Mouse (Mus musculus): Measurements from ENCODE around the gene Parvg.

The Parvg gene

GRCm38 (mm10) chr15:84351915-84352844 lies 28.4 kb downstream of the Parvg start:
- no peak for DNase-seq (ENCODE audit: extremely low spot score)

DNA sequence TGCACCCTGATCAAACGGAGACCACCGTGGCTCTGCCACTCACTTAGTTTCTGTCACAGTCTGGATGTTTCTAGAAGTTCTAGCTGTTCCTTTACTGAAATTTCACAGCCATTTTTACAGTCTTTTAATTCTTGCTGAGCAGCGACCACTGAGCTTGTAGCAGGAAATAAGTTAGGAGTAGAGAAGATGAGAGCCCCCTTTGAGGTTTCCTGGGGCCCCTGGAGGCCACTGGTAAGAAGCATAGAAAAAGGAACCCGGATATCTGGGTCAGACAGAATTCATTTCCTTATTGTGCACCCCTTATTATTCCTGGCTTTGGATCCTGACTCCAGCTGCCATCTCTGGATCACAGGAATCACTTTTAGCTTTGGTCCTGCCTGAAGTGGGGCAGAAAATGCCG lies 31.3 kb downstream of the Parvg start:
- DNase-seq (ENCODE audit: extremely low spot score) = no peak

DNA sequence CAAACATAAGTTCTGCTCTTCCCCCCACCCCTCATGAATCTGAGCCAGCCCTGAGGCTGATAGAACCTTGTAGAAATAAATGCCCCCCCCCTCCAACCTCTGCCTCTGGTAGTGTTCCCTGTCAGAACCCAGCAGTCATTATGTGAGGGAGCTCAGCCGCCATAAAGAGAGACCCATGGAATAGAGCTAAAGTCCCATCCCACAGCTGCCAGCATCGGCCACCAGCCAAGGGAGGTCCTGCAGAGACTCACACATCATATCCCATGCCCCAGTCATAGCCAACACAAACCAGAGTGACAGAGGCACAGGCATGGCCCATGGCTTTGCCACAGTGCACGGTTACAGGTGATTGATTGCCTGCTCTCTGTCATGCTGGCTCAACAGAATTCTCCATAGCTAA lies 40.9 kb downstream of the Parvg start:
- no peak for DNase-seq (ENCODE audit: extremely low spot score)

DNA sequence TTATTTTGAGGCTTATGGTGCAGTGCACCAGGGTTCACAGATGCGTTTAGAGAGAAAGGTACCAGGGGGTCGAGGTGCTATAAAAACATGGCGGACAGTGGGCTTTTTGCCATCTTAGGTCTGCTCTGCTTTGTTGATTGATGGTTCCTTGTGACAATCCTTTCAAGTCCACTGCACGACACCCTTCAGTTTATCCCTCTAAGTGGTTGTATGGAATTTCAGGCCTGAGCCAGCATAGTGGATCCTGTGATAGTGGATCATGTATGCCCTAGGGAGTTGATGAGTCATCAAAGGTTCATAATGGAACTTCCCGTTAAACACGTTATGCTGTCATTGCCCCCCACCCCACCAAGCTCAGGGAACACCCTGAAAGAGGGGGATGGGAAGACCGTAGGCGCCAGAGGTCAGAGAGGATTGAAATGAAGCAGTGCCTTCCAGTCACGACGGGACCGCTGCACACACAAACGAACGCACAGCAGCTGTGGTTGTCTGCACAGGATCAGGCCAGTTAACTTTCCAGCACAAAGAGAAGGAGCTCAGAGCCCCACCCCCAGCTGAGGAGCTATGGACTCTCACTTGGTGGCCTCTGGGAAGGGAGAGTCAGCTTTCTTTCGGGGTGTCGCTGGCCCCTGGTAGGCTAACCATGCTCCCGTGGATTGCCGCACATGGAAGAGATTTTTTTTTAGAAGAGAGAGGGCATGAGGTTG lies 42.0 kb downstream of the Parvg start:
- no peak for DNase-seq (ENCODE audit: extremely low spot score)

GRCm38 (mm10) chr15:84366574-84366989 lies 42.8 kb downstream of the Parvg start:
- no peak for DNase-seq (ENCODE audit: extremely low spot score)

- DNase-seq (ENCODE audit: extremely low spot score) = no peak
Measured at GRCm38 (mm10) chr15:84367402-84367801, 43.6 kb downstream of the Parvg start.

DNA sequence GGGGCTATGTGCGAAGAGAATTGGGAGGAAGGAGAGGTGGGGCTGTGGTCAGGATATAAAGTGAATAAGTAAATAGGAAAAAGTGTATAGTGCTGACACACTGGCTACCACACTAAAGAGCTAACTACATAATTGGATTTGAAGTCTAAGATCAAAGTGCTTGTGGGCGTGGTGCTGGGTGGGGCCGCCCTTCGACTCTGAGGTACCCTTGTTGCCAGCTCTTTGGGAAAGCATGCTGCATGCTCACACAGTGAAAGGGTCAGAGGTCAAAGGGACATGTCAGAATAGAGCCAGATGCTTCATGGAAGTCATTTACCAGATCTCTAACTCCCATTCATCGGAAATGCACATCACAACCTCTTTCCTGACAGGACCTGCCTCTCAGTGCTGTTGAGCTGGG lies 49.0 kb downstream of the Parvg start:
- no peak for DNase-seq (ENCODE audit: extremely low spot score)

DNA sequence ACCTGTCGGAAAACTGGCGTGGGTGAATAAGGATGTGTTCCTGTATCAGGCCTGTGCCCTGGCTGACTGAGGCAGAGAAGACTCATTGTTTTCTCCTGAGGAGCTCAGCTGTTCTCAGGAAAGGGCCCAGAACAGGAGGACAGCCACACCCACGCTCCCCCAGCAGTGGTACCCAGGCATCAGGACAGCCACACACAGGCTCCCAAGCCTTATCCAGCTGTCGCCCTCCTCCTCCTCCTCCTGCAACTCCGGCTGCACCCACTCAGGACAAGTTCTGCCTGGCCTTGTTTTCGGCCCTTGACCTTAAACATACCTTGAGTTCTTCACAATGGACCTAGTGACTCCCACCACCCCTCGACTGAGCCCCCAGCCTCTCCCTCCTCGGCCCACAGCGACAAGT lies 54.9 kb downstream of the Parvg start:
- no peak for DNase-seq (ENCODE audit: extremely low spot score)

GRCm38 (mm10) chr15:84380181-84380580 lies 56.4 kb downstream of the Parvg start:
- no peak for DNase-seq (ENCODE audit: extremely low spot score)

DNA sequence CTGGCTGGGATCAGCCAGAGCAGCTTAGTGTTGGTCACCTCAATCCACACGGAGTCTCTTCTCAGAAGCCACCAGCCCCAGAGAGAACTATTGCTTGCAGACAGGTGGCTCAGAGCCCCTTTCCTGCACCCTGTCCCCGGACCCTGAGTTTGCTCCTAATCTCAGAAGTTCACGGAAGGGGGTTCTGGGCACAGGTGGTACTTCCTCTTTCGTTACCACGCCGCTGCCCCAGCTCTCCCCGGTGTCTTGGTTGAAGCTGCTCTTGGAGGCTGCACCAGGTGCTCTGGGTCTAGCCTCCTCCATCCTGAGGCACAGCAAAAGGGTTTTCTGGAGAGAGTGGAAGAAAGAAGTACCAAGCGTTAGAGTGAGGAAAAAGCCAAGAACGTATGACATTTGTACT lies 60.2 kb downstream of the Parvg start:
- no peak for DNase-seq (ENCODE audit: extremely low spot score)

GRCm38 (mm10) chr15:84385995-84386565 lies 62.3 kb downstream of the Parvg start:
- no peak for DNase-seq (ENCODE audit: extremely low spot score)

DNA sequence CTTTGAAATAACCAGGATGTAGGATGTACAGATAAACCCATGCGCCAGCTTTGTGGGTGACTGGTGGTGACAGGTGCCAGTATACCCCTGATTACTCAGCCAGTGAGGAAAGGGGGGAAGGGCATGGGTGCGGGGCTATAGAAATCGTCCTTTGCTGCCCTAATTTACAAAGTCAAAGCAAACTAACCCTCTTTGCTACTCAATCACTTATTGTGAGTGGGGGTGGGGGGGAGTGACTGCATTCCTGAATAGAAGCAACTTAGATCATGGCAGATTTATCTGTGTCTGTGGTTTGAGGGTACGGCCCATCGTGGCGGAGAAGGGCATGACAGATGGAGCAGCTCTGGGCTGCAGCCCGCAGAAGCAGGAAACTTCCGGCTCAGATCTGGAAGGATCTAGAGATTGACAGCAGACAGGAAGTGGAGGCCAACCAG lies 64.9 kb downstream of the Parvg start:
- no peak for DNase-seq (ENCODE audit: extremely low spot score)

DNA sequence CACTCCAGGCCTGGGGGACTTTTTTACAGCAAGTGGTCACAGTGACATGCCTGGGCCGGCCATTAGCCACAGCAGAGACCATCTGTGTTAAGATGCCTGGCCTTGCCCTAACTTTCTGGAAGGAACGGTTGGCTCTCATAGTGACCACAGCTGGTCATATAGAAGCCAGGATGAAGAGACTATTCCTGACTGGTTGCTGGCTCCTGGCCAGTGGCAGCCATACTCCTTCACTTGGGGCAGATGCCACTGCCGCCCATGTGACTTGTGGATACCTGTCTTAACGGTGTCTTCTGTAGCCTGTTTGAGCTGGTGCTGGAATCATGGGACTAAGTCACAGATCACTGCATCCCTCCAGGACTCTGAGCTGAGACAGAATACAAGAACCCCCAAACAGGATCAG lies 68.3 kb downstream of the Parvg start:
- DNase-seq (ENCODE audit: extremely low spot score) = no peak

Measured in embryo, embryonic 9.5 days (tissue).